Mouse (Mus musculus) C3H10T1/2 (cell line): Measurements from ENCODE around the gene Lypd8. TPM values are rescaled to one million over a fixed set of nuclear protein-coding genes. Genes with fewer than 3 reads are reported as not detected.

Source experiments
- polyA plus RNA-seq, 2 experiments: library from polyadenylated mRNA; unstranded; fragments of >200 nt; fragmentation: generic; extraction: Trizol; gene quantifications; one replicate each; pipeline ENCODE4 v1.2.1; 2012; ENCODE audit warnings: missing spikeins in 2 of 2

The Lypd8 gene
- polyA plus RNA-seq = not detected

GRCm38 (mm10) chr11:58378763-58379278 is at the start of gene Lypd8:
Lypd8 (plus strand) TSS chr11:58379043.

GRCm38 (mm10) chr11:58330276-58331148 is 48.3 kb upstream of the Lypd8 start, which contains the start of the genes Zfp672 and Sh3bp5l:
Zfp672 (minus strand) TSS chr11:58330339.
Sh3bp5l (plus strand) TSS chr11:58330724.

GRCm38 (mm10) chr11:58420815-58421214 is 42.0 kb downstream of the Lypd8 start, which contains the start of gene 1810065E05Rik:
1810065E05Rik (plus strand) TSS chr11:58421111.

GRCm38 (mm10) chr11:58432259-58432658 is 53.4 kb downstream of the Lypd8 start, which contains the start of gene Gm12253:
Gm12253 (plus strand) TSS chr11:58432559.

Other genes with a start within 250 kb of the Lypd8 start
- 10 to 100 TPM; 11.4 to 12.9 TPM for gene Gemin5, start 210.5 kb upstream of the Lypd8 start, polyA plus RNA-seq
- gene Mrpl22, start 207.4 kb upstream of the Lypd8 start, polyA plus RNA-seq = 10 to 100 TPM; 47.0 to 74.8 TPM
- gene Igtp, start 179.5 kb upstream of the Lypd8 start, polyA plus RNA-seq = 1 to 10 TPM in 1 of 2 experiments, under 1 TPM in 1; 0.16 to 7.9 TPM
- 1 to 10 TPM in 1 of 2 experiments, under 1 TPM in 1; 0.04 to 2.9 TPM for gene Irgm2, start 179.4 kb upstream of the Lypd8 start, polyA plus RNA-seq
- gene 4930438A08Rik, start 104.2 kb upstream of the Lypd8 start, polyA plus RNA-seq = not detected
- 10 to 100 TPM in 1 of 2 experiments, 1 to 10 TPM in 1; 4.4 to 10.7 TPM for gene Zfp692, start 72.0 kb upstream of the Lypd8 start, polyA plus RNA-seq
- 10 to 100 TPM; 15.1 to 17.3 TPM for gene Zfp672, start 48.7 kb upstream of the Lypd8 start, polyA plus RNA-seq
- gene Sh3bp5l, start 48.3 kb upstream of the Lypd8 start, polyA plus RNA-seq = 10 to 100 TPM; 17.9 to 33.6 TPM
- gene 1810065E05Rik, start 42.1 kb downstream of the Lypd8 start, polyA plus RNA-seq = not detected
- gene Gm12253, start 53.5 kb downstream of the Lypd8 start, polyA plus RNA-seq = not detected
- gene Lypd9, start 73.9 kb downstream of the Lypd8 start, polyA plus RNA-seq = not detected
- gene Olfr30, start 83.2 kb downstream of the Lypd8 start, polyA plus RNA-seq = not detected
- not detected for gene Olfr332, start 113.5 kb downstream of the Lypd8 start, polyA plus RNA-seq
- not detected for gene Olfr331, start 123.5 kb downstream of the Lypd8 start, polyA plus RNA-seq
- not detected for gene Olfr330, start 155.8 kb downstream of the Lypd8 start, polyA plus RNA-seq
- gene Olfr329-ps, start 167.4 kb downstream of the Lypd8 start, polyA plus RNA-seq = not detected
- not detected for gene Olfr328, start 176.6 kb downstream of the Lypd8 start, polyA plus RNA-seq
- not detected for gene Olfr224, start 191.5 kb downstream of the Lypd8 start, polyA plus RNA-seq
- gene Olfr325, start 198.7 kb downstream of the Lypd8 start, polyA plus RNA-seq = not detected
- gene Olfr324, start 216.1 kb downstream of the Lypd8 start, polyA plus RNA-seq = not detected
- gene 2210407C18Rik, start 237.0 kb downstream of the Lypd8 start, polyA plus RNA-seq = not detected